Mouse (Mus musculus): Measurements from ENCODE around the gene Pbld2.
A peak's percentile ranks its signal among the peaks of the same experiment; 100 is the strongest.

Pbld2 gene

GRCm38 (mm10) chr10:63062696-63063095, 38.6 kb downstream of the Pbld2 start:
- DNase-seq (ENCODE audit: low read depth, low spot score) = no peak

GRCm38 (mm10) chr10:63063365-63063764, 39.2 kb downstream of the Pbld2 start:
- DNase-seq (ENCODE audit: low read depth, low spot score) = no peak

GRCm38 (mm10) chr10:63064516-63064915, 40.4 kb downstream of the Pbld2 start:
- no peak for DNase-seq (ENCODE audit: low read depth, low spot score)

DNA sequence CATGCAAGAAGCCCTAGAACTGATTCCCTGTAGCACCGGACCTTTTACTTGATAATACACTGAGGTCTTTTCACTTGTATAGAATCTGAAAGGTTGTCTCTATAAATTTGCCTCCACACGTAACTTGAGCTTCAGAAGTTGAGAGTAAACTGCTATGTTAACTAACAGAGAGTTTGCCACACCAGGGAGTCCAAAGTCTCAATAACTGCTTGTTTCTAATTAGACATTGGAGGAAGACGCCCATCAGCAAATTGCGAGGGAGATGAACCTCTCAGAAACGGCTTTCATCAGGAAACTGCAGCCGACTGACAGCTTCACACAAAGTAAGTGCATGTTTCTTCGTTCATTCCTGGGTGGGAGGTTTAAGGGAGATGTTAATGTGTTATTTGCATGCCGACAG, 41.4 kb downstream of the Pbld2 start:
- no peak for DNase-seq (ENCODE audit: low read depth, low spot score)

DNA sequence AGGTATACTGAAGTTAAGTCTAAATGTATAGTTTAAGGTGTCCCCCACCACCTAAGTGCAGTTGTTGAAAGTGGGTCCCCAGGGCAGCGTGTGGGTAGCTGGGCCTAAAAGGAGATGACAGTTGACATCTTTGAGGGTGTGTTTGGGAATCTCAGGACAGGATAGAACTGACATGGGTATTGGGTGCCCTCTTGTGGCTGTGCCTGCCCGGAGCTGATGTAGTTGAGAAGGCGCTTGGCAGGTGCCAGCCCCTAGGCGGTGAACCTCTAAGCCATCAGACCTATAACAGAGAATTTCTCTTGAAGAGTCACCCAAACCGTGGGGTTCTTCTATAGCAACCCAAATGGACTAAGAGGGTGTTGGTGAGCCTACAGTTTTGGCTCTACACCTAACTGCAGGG, 41.9 kb downstream of the Pbld2 start:
- DNase-seq (ENCODE audit: low read depth, low spot score) = peak; percentile 79

DNA sequence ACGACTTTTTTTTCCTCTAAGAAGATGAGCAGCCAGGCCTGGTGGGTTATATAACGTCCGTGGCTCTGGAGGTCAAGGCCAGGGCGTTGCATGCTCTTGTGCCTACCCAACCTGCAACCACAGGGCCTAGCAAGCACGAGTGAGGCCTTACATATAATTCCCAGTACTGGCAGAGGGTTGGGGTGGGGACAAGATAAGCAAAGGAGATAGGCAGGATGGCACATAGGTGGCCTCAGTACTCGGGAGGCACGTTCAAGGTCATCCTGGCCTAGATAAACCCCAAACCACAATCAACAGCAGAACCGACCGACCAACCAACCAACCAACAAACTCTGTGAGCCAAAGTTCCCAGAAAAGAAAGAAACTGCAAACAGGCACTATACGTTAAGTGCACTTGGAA, 62.2 kb downstream of the Pbld2 start:
- DNase-seq (ENCODE audit: low read depth, low spot score) = no peak

DNA sequence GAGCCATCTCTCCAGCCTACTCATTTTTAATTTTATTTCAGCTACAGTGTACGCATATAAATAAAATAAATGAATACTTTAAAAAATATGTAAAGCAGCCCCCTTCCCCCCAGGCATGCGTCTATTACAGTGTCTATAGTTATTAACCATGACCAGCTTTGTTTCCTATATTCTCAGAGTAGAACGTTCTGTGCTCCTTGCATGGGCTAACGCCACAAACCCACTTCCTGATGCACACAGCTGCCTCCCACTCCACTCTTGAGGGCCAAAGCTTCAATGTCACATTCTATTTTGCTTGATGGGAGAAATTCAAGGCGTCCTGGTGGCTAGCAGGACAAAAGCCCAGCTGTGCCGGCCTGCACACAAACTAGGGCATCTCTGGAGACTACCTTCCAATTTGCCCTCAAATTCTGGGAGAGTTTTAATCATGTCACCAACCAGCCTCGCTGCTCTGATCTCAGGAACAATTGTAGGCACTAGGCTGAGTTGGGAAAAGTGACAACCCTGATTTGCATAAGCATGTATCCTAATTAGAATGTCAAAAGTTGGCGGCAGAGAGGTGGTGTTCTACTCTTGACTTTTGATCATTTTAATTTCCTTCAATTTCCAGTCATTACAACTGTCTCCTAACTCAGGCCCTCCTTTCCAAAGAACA, 65.1 kb downstream of the Pbld2 start:
- DNase-seq (ENCODE audit: low read depth, low spot score) = peak; percentile 78

- DNase-seq (ENCODE audit: low read depth, low spot score) = no peak
Measured at GRCm38 (mm10) chr10:63089758-63090571, 65.8 kb downstream of the Pbld2 start.

DNA sequence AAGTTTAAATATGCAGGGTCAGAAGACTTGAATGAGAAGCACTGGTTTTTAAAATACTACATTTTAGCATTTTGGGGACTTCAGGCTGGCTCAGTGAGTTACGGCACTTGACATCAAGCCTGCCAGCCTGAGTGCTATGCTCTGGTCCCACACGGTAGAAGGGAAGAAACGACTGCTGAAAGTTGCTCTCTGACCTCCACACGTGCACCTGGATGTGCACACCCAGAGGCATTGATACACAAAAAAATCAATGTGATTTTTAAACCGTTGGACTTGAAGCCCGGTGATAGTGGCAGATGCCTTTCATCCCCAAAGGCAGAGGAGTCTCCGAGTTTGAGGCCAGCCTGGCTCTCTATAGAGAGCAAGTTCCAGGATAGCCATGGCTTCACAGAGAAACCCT, 67.8 kb downstream of the Pbld2 start:
- no peak for DNase-seq (ENCODE audit: low read depth, low spot score)

GRCm38 (mm10) chr10:63092616-63093550, 68.8 kb downstream of the Pbld2 start:
- DNase-seq (ENCODE audit: low read depth, low spot score) = no peak

DNA sequence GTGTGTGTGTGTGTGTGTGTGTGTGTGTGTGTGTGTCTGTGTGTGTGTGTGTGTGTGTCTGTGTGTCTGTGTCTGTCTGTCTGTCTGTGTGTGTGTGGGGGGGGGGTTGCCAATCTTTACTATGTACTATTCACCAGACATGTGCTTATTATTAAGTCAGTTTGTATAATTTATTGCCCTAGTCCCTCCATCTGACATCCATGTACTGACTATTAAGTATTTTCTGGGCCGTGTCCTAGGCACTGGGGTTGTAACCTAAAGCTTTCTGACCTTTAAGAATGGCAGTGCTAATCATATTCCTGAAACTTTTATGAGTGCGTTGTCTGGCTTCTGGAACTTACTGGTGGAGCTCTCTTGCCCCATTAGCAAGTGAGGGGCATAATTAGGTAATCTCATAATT, 72.6 kb downstream of the Pbld2 start:
- no peak for DNase-seq (ENCODE audit: low read depth, low spot score)

GRCm38 (mm10) chr10:63098191-63098590, 74.1 kb downstream of the Pbld2 start:
- DNase-seq (ENCODE audit: low read depth, low spot score) = no peak

DNA sequence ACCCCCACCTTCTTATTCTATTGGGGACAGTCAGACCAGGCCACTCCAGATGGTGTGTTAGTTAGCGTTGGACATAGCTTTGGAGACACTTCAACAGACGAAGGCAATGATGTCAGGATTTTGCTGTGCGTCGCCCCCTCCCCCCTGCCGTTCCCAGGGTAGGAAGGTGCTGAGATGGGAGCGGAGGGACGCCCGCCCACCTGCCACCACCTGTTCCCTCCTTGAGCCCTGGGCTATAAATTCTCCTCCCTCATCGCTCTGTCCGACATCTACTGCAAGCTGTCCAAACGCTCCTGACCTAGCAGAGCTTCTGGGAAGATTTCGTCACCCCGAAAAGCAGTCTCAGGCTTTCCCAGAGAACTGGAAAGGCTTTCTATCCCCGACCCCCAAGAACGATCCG, 75.4 kb downstream of the Pbld2 start, which contains the start of gene Atoh7:
Atoh7 (plus strand) TSS at position 131 of the 400 bp plus-strand sequence.
- DNase-seq (ENCODE audit: low read depth, low spot score) = peak; percentile 41

- DNase-seq (ENCODE audit: low read depth, low spot score) = peak; percentile 71
Measured at GRCm38 (mm10) chr10:63099941-63100562, 75.9 kb downstream of the Pbld2 start.

- DNase-seq (ENCODE audit: low read depth, low spot score) = no peak
Measured at GRCm38 (mm10) chr10:63100657-63101056, 76.5 kb downstream of the Pbld2 start.
